Mouse (Mus musculus) right cerebral cortex, postnatal 4 days (tissue): ENCODE measurements at regions not wholly inside any gene's neighbourhood (a gene's known extent, or its start where the extent isn't known, plus 50 kb on each side); places are given as distances from the start of the nearest gene placed in this dataset.

Source experiments
- DNase-seq: peaks from one replicate; pipeline ENCODE4 v3.0.0-alpha.2; 2022

GRCm38 (mm10) chr2:148551207-148551606 is 107.8 kb upstream of the Cd93 start:
- DNase-seq: no peak

GRCm38 (mm10) chr2:148549618-148550017 is 106.3 kb upstream of the Cd93 start:
- no peak for DNase-seq

GRCm38 (mm10) chr2:148542340-148542739 is 99.0 kb upstream of the Cd93 start:
- DNase-seq: no peak

GRCm38 (mm10) chr2:148537914-148538510 is 94.6 kb upstream of the Cd93 start:
- DNase-seq: no peak

GRCm38 (mm10) chr2:148537251-148537650 is 93.9 kb upstream of the Cd93 start:
- no peak for DNase-seq

- no peak for DNase-seq
Observed at GRCm38 (mm10) chr2:148536608-148537007, 93.2 kb upstream of the Cd93 start.

- DNase-seq: peak; percentile 15
Observed at GRCm38 (mm10) chr2:148535562-148536180, 92.3 kb upstream of the Cd93 start.

- DNase-seq: no peak
Observed at GRCm38 (mm10) chr2:148532051-148532450, 88.7 kb upstream of the Cd93 start.

- no peak for DNase-seq
Observed at GRCm38 (mm10) chr2:148530546-148530945, 87.2 kb upstream of the Cd93 start.

GRCm38 (mm10) chr2:148529900-148530299 is 86.5 kb upstream of the Cd93 start:
- DNase-seq: no peak

- no peak for DNase-seq
Observed at GRCm38 (mm10) chr2:148527755-148528154, 84.4 kb upstream of the Cd93 start.

GRCm38 (mm10) chr2:148525496-148525895 is 82.1 kb upstream of the Cd93 start:
- no peak for DNase-seq

- no peak for DNase-seq
Observed at GRCm38 (mm10) chr2:148523401-148523800, 80.0 kb upstream of the Cd93 start.

GRCm38 (mm10) chr2:148522936-148523335 is 79.6 kb upstream of the Cd93 start:
- no peak for DNase-seq

- no peak for DNase-seq
Observed at GRCm38 (mm10) chr2:148521966-148522575, 78.7 kb upstream of the Cd93 start.

GRCm38 (mm10) chr2:148520291-148520690 is 76.9 kb upstream of the Cd93 start:
- DNase-seq: no peak

GRCm38 (mm10) chr2:148519689-148520290 is 76.4 kb upstream of the Cd93 start:
- no peak for DNase-seq

- no peak for DNase-seq
Observed at GRCm38 (mm10) chr2:148517906-148518305, 74.5 kb upstream of the Cd93 start.

GRCm38 (mm10) chr2:148510008-148510681 is 66.8 kb upstream of the Cd93 start:
- no peak for DNase-seq

GRCm38 (mm10) chr2:148509357-148509756 is 66.0 kb upstream of the Cd93 start:
- no peak for DNase-seq

GRCm38 (mm10) chr2:148507523-148507922 is 64.2 kb upstream of the Cd93 start:
- no peak for DNase-seq

- DNase-seq: no peak
Observed at GRCm38 (mm10) chr2:148506966-148507365, 63.6 kb upstream of the Cd93 start.

GRCm38 (mm10) chr2:148505651-148506050 is 62.3 kb upstream of the Cd93 start:
- no peak for DNase-seq
